ENCODE assay signal across 21 mouse cellular contexts in the genomic region with DNA sequence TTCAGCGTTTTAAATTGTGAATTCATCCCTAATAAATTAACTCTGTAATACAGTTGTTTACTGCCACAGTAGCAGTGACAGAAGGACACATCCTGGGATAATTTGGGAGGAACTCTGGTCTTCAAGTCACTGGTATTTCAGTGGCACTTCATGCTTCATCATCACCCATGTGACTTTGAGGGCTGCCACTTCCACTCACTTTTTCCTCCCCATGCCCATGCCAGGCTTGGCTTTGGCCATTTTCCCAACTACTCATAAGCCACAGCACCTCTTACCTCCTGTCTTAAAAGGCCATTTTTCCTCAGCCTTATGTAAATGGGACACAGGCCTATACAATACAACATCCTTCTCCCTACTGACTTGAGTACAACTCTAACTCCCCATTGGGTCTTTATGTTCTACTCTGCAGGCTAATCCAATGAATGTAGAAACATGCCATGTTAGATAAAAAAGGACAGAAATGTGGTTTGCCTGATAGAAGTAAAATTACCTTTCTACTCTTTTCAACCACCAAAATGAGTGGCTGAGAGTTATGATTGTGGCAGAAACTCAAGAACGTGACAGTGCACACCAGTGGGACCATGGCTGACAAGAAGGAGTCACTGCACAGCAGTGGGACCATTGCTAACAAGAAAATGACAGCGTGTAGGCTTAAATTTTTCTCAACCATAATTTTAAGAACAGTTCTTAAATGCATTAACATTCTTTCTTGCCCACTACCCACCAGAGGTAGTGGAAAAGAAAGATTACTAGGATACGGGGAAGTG. TPM values are rescaled to one million over a fixed set of nuclear protein-coding genes. Genes with fewer than 3 reads are reported as not detected.
DNase-seq lines count a peak whose midpoint lies in the region; ATAC-seq lines count a peak whose summit lies in the region.
"Had no signal": no experiment of that assay in that cellular context is flagged by ENCODE, and none has a peak within 500 bp of the region (broad histone marks: within the 10 kb centered on the region; RNA-seq: fewer than 3 reads in every experiment).

No protein-coding gene starts in this region.

- H3K9me3 ChIP-seq in megakaryocyte, embryonic 14.5 days: no peaks in the 10 kb centered on the region
- no peaks in the 10 kb centered on the region for H3K9me3 ChIP-seq in liver, embryonic 16.5 days (replicated peaks; ENCODE audit: control insufficient read depth, low read length)
- H3K9me3 ChIP-seq: embryonic facial prominence, embryonic 10.5 days; forebrain, embryonic 10.5 days; hindbrain, embryonic 13.5 days had no signal

- no peaks in the 10 kb centered on the region for H3K36me3 ChIP-seq in megakaryocyte, embryonic 14.5 days (replicated peaks; ENCODE audit: low read length)
- H3K36me3 ChIP-seq in liver, embryonic 16.5 days (ENCODE audit: control insufficient read depth, insufficient read depth): no peaks in the 10 kb centered on the region
- H3K36me3 ChIP-seq: embryonic facial prominence, embryonic 10.5 days; forebrain, embryonic 10.5 days; hindbrain, embryonic 13.5 days had no signal

- WGBS in liver, embryonic 16.5 days (ENCODE audit: insufficient replicate concordance): 55% methylated on average over 4 of the region's 4 CpGs

- H3K4me3 ChIP-seq in megakaryocyte, embryonic 14.5 days (replicated peaks): peak overlapping the region; percentile 70
- H3K4me3 ChIP-seq in liver, embryonic 16.5 days (ENCODE audit: low read depth, low read length): no peak overlapping the region
- H3K4me3 ChIP-seq: embryonic facial prominence, embryonic 10.5 days; erythroblast, embryonic 14.5 days; forebrain, embryonic 10.5 days; hindbrain, embryonic 13.5 days had no signal

- H3K4me1 ChIP-seq in megakaryocyte, embryonic 14.5 days: peaks cover 46% of the 10 kb centered on the region
- H3K4me1 ChIP-seq in liver, embryonic 16.5 days (ENCODE audit: control insufficient read depth, low read depth, low read length): no peaks in the 10 kb centered on the region; the same call in 1 of the 2 replicates
- H3K4me1 ChIP-seq: embryonic facial prominence, embryonic 10.5 days; forebrain, embryonic 10.5 days; hindbrain, embryonic 13.5 days had no signal

- no peak overlapping the region for H3K27ac ChIP-seq in liver, embryonic 16.5 days (ENCODE audit: low read length)
- H3K27ac ChIP-seq: embryonic facial prominence, embryonic 10.5 days; forebrain, embryonic 10.5 days; hindbrain, embryonic 13.5 days; hindbrain, postnatal 0 days had no signal

- no peaks in the 10 kb centered on the region for H3K27me3 ChIP-seq in megakaryocyte, embryonic 14.5 days (replicated peaks)
- H3K27me3 ChIP-seq in liver, embryonic 16.5 days (ENCODE audit: control insufficient read depth, insufficient read depth, low read depth, low read length): no peaks in the 10 kb centered on the region
- H3K27me3 ChIP-seq: CH12.LX; hindbrain, embryonic 13.5 days had no signal

- H3K4me2 ChIP-seq in liver, embryonic 16.5 days (ENCODE audit: low read depth, low read length): no peak overlapping the region
- H3K4me2 ChIP-seq: hindbrain, embryonic 13.5 days had no signal

- H3K9ac ChIP-seq in liver, embryonic 16.5 days (ENCODE audit: low read depth, low read length): no peak overlapping the region
- H3K9ac ChIP-seq: hindbrain, embryonic 13.5 days had no signal

- peak; percentile 9 for DNase-seq in c-Kit-negative CD71-positive TER-119-positive erythroid progenitor cells, embryonic 14.5 days (ENCODE audit: low read depth, low spot score)
- no peak for DNase-seq in thymus, postnatal 14 days
- no peak for DNase-seq in right cerebral cortex, postnatal 10 days (ENCODE audit: low spot score in 2 of 2)
- DNase-seq: cerebellum, adult 18-20 months; cerebellum, adult 9-11 months; cerebellum, postnatal 36 days; gastrocnemius, postnatal 36 days; heart, adult 11 months; heart, postnatal 10 days had no signal

- no peak for ATAC-seq in megakaryocyte, adult 5-6 weeks (ENCODE audit: poor library complexity, severe bottlenecking)
- peak; percentile 37; the same call in 1 of the 2 replicates for ATAC-seq in liver, embryonic 16.5 days (ENCODE audit: low read depth)
- ATAC-seq: activated CD4-positive, CD25-positive, alpha-beta regulatory T cell, adult 4 months; forebrain, embryonic 14.5 days; hindbrain, postnatal 0 days; Patski had no signal

RNA-seq across cellular contexts. Expression of a gene that starts 28.4 kb away (rescaled TPM):
- polyA plus RNA-seq in megakaryocyte, embryonic 14.5 days (2012; ENCODE audit: insufficient read depth, low replicate concordance): 4.2 and 7.3 TPM in 2 replicates
- 82.3 and 82.4 TPM in 2 replicates for total RNA-seq in megakaryocyte, adult 5-6 weeks (2015)
- total RNA-seq in megakaryocyte, adult 5-6 weeks (2017): 94.1 and 111 TPM in 2 replicates
- 2.9 and 3.2 TPM in 2 replicates for polyA plus RNA-seq in liver, embryonic 16.5 days (2015; fragmentation: Nextera tagmentation; extraction: Ambion mirVana)
